Mouse (Mus musculus) kidney, adult 2 months (tissue): ENCODE measurements around the gene Plekha6.

Source experiments
- CTCF ChIP-seq: fragments of 200-500 bp; conservative IDR thresholded peaks from 2 replicates; pipeline ENCODE4 v1.5.1; 2011; ENCODE audit warnings: low read depth, mild to moderate bottlenecking, control low read depth, low read length, moderate library complexity, mixed read lengths; ENCODE audit not compliant: insufficient read depth, insufficient read length
- POLR2A ChIP-seq: fragments of 200-500 bp; IDR thresholded peaks from one replicate; pipeline ENCODE4 v1.6.1; 2011; ENCODE audit warnings: low read depth, low read length, control low read depth

DNA sequence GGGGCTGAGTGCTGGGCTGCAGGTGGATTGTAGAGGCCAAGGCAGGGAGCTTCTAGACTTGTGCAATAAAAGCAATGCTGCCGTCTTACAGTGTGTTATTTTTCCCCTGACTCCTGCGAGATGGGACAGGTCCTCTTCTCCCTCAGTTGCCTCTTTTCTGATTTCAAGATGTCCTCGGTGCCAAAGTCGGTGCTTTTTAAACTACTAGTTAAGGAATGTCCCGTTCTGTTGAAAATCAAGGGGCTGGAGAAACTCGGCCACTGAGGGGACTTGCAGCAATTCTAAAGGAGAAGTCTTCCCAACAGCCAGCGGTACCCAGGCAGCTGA, 165.6 kb downstream of the Plekha6 start:
- no peak for TF ChIP-seq CTCF
- TF ChIP-seq POLR2A = no peak
